Mouse (Mus musculus): ENCODE measurements at regions not wholly inside any gene's neighbourhood (a gene's known extent, or its start where the extent isn't known, plus 50 kb on each side); places are given as distances from the start of the nearest gene placed in this dataset.

DNA sequence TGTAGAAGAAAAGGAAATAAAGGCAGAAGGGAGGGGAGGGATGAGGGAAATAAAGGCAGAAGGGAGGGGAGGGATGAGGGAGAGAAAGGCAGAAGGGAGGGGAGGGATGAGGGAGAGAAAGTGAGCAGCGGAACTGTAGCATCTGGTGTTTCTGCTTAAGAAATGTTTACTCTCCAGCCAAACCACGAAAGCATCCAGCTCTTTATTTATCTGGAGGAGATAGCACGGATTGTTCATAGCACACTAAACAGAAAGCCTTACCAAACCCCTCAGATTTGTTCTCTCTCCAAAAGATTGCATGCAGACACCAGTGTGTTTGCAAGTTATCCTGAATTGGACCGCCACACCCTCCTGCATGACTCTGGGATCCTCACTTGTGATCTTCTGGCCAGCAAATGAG lies 168.4 kb upstream of the Cxcl12 start:
- DNase-seq (ENCODE audit: low spot score in 2 of 2), result peak in 1 of 2 experiments; percentile 4

DNA sequence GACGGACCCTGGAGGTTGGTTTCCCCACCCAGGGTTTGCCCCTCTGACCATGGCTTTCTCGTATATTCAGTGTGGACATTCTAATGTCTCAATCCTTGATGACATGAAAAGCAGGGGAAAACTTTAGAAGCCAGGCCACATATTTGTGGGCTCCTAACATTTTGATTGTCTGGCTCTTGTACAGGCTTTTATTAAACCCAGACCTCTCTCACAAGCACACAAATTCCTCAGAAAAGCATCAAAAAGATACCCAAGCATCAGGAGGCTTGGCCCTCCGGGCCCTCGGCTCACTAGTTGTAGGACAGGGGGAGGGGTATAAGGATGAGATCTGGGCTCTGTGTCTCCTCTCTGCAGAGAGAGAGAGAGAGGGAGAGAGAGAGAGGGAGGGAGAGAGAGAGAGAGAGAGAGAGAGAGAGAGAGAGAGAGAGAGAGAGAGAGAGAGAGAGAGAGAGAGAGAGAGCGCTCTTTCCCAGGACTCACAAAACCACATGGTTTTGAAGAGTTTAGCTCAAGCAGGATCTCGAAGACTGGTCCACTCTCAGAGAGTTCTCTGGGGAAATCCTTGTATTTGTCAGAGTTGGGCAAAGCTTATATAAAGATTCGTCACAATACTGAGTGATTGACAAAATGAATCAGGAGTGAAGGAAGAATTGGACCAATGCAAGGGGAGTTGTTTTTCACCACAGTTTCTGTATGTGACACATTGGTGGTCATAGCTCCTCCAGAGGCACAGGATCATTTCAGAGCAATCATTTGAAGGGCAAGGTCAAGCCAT lies 167.2 kb upstream of the Cxcl12 start:
- no peak for DNase-seq (ENCODE audit: low spot score in 2 of 2)

DNA sequence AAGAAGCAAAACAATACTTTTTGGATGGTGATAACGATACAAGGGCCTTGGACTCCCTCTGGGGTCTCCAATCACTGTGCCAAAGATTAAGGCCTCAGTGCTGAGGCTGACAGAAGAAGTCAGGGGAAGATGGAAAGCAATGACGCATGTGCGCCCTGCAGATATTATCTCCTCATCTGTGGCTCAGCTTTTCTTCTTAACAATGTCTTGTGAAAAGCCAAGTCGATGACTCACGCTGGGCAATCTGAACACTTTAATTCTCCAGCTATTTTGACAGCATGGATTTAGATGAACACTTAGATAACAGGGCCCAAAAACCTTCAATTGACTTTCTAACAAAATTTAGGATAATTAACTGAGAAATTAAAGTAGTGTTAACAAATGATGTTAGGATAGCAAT lies 155.7 kb upstream of the Cxcl12 start:
- no peak for DNase-seq (ENCODE audit: low spot score in 2 of 2)

DNA sequence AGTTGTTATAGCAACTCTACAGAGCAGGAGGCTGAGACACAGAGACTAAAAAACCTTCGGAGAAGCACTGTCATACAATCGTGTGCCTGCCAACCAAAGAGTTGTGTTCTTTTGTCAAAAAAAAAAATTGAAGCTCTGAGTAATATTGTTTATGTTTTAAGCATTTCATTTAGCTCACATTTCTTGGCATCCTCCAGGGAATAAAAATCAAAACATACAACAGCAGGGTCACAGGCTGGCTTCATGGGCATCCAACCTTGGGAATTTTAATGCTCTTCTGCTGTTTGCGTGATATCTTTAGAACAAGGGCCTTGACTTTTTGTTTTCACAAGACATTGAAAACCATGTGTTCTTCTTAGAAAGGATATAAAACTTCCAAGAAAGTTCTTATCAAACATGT lies 152.9 kb upstream of the Cxcl12 start:
- DNase-seq (ENCODE audit: low spot score in 2 of 2), result no peak

DNA sequence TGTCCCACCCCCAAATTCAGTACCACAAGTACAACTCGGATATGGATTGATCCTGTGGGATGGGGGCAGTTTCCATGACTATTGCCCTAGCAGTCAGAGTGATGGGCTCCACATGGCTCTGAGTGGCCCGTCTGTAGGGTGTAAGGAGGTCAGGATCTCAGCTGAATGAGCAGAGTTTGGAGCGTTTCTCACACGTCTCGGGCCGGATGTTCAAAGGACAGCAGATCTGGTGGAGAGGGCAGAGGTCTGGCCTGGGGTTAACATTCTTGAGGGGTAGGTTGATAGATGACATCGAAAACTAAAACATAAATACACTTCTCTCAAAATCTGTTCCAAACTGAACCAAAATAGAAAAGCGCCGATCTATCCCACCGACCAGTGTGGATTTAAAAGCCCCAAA lies 146.5 kb upstream of the Cxcl12 start:
- no peak for DNase-seq (ENCODE audit: low spot score in 2 of 2)

DNA sequence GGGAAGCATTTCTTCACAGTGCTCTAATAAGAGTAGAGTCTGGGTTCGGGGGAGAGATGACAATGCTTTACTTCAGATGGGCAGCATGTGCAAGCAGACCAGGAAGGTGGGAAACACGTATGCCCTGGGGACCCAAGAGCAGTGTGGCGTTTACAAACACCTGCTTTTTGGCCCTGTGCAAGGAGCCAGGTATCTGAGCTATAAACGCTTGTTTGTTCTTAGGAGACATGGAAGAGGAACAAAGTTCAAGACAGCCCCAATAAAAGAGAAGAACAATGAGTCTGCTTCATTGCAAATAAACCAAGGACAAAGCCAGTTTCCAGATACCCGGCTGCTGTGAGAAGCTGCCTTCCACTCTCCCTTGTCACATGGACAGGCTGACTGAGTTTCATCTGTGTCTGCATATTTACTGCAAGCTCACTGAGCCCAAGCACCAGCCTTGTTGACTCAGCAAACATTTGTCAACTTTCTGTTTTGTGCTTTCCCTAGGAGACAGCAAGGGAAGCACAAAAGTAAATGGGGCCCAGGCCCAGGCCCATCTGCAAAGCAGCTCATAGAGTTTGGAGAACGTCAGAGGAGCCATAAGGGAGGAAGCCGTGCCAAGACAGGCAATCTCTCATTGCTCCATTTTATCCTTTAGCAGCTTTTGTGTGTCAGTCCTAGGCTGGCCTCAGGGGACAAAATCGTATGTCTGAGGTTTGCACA lies 136.1 kb upstream of the Cxcl12 start:
- no peak for DNase-seq (ENCODE audit: low spot score in 2 of 2)

DNA sequence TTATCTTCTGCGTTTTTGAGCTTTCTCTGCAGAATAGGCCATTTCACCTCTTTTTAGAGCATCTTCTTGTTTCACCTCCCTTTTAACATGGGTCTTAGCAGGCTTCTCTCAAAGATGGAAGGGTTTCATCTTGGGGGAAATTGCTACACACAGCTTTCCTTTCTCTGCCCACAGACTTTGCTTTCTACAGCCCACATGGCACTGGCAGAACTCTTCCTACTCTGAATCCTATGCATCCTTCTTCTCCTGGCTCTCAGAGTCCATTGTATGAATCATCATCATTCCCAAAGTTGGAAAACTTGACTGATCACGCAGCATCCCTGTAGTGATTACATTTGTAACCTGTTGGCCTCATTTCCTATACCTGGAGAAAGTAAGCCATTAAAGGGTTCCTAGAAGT lies 124.6 kb upstream of the Cxcl12 start:
- no peak for DNase-seq (ENCODE audit: low spot score in 2 of 2)

DNA sequence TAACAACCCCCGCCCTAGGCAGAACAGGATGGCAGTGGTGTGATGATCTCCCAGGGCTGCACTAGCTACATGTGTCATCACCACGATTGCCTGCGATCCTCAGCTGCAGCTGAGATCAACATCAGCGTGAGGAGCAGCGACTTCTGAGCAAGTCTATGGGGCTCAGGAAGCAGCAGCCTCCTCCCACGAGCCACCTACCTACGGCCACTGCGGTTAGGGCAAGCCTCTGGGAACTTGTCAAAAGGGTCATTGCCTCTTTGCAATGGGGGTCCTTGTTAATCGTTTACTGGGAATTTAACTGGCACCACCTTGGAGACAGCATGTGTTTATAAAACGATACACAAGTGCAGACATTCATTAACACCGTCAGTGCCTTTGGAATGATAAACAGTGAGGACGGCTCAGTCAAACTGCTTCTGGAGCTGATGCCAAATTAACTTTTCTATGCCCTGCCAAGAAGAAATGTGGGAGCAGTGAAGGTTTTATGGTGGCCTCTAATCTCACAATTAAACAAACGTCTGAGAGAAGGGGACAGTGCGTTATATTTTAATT lies 118.8 kb upstream of the Cxcl12 start:
- no peak for DNase-seq (ENCODE audit: low spot score in 2 of 2)

DNA sequence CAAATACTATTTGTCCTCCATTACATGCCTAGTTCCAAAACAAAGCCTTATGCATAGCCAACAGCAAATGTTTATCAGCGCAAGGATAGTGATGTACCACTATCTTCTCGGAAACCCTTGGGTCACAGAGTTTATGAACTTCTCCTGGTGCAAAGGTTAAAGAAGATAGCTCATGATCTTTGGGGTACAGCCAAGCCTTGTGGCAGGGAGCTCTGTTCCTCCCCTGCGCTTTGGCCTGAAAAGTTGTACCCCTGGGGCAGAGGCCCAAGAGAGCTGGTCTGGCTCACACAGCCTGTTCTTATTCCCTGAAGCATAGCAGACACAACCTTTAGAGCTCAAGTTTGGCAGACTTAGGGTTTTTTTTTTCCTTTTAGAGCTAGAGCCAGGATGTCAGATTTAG lies 107.6 kb upstream of the Cxcl12 start:
- DNase-seq (ENCODE audit: low spot score in 2 of 2), result peak in 1 of 2 experiments; percentile 23

DNA sequence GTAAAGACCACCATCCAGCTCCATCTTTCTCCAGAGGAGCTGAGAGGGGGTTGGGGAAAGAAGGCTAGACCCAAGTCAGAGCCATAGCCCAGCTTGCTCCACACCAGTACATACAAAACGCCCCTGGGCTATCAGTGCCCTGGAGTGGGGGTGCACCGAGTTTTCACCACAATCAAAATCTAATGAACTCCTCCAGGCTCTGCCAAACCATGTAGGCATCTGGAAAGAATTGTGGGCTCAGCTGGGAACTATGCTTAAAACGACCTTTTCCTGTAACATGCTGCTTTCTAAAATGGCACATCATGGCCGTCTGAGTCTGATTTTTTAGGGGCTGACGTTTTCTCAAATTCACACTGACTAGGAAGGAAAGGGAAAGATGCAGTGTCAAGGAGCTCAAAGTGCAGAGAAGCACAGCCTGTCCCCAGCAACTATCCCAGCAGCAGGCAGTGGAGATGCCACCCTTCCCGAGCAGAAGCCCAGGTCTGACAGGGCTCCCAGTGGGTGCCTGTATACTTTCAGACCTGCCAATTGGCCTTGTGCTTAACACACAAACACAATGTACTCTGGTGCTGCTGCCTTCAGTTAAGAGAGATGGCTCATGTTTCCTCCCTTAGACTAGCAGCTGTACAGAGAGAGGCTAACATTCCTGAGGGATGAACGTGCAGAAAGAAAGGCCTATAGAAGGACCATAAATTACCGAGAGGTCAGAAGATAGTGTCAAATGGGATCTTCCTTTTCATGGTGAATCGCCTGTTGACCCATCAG lies 100.6 kb upstream of the Cxcl12 start:
- no peak for DNase-seq (ENCODE audit: low spot score in 2 of 2)

DNA sequence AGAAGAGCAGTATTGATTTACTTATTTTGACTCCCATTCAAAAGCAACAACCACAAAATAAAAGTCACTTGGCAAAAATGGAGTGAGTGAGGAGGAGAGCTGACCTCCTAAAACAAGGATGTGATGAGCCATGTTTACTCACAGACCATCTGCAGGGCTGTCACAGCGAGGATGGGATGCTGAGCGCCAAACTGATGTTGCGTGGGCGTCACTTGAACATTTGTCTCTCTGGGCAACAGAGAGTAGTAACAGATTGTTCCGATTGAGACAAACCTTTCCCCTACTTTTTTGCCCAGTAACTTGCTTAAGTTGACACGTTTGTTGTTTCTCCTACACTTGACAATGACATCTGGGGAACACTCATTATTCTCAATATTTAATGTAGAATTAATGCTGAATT lies 97.0 kb upstream of the Cxcl12 start:
- peak; percentile 17 to 25 for DNase-seq (ENCODE audit: low spot score in 2 of 2)

DNA sequence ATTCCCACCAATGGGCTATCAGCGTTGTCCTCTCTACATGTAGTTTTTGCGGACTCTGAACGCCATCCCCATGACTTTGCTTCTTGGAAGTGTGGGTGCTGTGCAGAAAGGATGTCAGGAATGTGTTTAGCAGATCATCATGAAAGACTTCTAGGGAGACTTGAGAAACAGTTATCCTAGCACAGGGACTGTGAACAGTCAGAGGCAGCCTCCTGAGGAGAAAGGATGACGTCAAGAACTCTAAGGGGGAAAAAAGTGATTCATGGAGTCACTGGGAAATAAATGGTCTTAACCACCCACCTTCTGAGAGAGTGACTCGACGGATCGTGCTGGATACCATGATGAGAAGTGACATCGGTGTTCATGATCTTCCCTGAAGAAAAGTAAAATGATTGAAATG lies 96.5 kb upstream of the Cxcl12 start:
- DNase-seq (ENCODE audit: low spot score in 2 of 2), result no peak

DNA sequence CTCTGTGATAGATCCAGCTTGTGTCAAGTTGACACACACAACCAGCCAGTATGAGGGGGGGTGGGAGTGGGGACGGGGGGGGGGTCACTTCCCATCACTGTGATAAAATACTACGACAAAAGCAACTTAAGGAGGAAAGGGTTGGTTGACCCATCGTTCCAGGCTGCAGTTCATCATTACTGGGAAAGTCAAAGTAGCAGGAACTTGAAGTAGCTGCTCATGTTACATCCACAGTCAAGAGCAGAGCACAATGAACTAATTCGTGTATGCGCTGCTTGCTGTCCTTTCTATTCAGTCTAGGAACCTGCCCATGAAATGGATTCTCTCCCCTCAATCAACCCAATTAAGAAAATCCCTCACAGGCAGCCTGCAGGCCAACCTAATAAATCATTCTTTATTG lies 88.8 kb upstream of the Cxcl12 start:
- DNase-seq (ENCODE audit: low spot score in 2 of 2), result no peak

DNA sequence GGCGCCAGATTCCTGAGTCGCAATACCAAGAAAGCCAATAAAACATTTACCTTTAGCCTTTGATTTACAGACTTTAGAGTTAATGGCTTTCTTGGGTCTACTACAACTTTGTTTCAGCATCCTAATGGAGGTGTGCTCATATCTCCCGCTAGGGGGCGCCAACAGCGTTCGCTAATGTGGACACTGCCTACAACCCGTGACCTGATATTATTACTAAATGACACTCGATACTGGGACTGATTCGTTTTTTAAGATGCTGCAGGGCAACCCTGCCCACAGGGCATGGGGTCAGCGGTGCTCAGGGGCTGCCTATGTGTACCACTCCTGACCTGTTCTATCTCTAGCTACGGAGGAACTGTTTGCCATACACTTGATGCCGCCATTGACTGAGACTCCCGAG lies 87.4 kb upstream of the Cxcl12 start:
- DNase-seq (ENCODE audit: low spot score in 2 of 2), result no peak

DNA sequence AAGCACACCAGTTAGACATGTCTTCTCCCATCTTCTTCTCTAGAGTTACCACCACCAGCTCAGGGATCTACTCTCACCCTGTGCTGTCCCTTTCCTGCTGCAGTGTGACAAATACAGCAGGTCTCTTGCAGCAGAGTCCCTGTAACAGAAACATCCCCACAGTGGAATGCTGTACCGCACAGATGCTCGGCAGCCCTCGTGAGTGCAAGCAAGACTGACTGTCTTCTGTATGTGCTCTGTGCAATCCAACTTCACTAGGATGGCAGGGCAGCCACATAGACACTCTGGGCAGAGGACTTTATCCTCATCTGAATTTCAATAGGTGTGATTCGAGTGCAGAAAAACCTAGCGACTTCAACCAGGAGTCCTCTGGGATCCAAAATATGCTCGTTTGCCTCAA lies 84.1 kb upstream of the Cxcl12 start:
- DNase-seq (ENCODE audit: low spot score in 2 of 2), result no peak

DNA sequence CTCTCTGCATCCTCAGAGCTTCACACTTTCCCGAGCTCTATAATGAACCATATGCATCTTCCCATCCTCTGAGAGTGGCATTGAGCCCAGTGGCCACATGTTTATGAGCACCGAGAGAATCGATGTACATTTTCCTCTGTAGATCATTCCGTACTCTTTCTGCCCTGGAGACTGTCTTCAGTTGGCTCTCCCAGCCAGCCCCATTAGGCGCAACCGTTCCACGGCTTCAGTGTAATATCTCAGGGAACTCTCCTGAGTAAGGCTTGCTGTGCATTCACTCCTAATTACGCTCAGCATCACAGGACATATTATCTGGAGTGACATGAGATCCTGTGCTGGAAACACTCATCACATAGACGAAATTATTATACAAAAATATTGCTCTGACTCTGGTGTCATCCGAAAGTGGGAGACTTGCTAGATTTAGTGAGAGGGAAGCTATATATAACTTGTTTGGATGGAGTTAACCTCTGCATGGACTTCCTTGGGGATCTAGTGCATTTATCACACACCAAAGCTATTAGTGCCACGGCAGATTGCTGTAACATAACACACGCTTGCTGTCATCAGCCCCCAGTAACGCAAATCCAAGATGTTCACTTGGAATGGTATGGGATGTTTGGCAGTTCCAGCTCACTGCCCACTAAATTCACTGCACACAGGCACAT lies 83.4 kb upstream of the Cxcl12 start:
- no peak for DNase-seq (ENCODE audit: low spot score in 2 of 2)

DNA sequence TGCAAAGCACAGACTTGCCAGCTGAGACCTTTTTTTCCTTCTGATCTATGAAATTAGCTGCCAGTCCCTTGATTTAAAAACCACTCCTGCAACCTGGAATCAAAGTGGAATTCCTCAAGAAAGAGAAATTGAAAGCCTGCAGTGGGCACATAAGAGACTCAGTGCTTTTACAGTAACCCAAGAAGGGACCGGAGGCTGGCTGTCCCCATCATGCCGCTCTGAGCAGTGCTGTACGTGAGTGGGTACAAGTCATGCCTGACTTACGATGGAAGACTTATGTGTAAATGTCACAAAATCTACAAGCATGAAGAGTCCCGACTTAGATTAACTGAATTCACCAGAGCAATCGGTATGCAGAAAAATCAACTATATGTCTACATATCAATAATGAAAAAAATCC lies 73.6 kb upstream of the Cxcl12 start:
- no peak for DNase-seq (ENCODE audit: low spot score in 2 of 2)

DNA sequence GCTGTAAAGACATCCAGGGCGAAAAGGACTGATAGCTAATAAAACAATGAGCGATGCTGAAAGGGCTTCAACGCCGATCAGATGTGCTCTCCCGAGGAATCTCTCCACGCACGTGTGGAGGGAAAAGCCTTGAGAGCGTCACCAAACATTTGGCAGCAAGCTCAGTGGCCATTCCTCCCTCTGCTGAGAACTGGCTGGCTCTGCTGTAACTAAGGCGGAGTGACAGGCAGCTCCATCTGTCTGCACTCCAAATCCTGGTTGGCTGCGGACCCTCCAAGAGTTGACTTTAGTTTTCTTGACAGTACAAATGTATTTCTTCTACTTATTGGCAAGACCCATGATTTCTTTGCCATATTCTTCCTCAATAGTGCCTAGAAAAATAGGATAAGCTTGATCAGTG lies 68.5 kb upstream of the Cxcl12 start:
- no peak for DNase-seq (ENCODE audit: low spot score in 2 of 2)

DNA sequence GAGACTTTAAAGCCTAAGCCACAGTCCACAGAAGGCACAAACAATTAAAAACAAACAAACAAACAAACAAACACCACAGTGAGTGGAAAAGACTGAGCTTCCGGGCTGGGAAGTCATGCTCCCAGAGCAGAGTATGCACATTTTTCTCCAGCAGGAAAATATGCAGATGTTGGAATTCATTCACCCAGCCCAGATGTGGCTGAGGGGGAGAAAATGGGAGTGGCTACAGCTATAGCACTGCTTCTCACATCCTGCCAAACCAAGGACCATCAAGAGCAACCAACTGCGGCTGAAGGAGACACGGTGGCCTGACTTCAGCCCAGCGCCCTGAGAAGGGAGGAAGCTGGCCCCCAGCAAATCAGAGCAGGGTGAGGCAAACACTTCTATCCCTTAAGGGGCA lies 65.6 kb upstream of the Cxcl12 start:
- no peak for DNase-seq (ENCODE audit: low spot score in 2 of 2)

DNA sequence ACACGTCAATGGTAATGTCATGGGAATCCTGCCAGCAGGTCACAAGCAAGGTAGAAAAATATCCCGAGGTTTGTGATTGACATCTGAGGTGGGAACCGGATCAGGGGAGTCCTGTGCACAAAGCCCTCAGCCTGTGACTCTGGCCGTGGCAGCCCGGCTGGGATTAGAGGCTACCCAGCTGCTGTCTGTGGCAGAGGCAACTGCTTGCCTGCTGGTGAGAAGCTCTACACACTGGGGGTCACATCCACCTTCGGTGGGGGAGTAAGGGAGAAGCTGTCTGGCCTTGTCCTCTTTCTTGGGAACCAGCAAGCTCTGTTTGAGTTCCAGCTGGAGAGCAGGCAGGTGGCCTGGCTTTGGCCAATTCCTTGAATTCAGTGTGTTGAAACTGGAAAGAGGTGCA lies 64.3 kb upstream of the Cxcl12 start:
- no peak for DNase-seq (ENCODE audit: low spot score in 2 of 2)

DNA sequence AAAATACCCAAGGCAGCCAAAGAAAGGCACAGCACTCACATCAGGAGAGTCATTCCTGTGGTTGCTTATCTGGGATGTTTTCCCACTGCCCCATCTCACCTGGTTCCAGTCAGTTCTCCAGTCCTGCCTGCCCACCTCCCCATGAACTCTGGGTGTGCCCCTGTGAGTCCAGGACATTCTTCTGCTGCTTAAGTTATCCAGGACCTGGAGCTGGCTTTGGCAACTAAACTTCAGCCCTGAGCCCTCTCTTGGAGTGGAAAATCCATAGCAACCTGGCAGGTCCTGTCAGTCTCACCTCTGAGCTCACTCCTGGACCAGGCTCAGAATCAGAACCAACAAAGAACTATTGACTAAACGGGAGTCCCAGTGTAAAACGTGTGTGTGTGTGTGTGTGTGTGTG lies 63.9 kb upstream of the Cxcl12 start:
- DNase-seq (ENCODE audit: low spot score in 2 of 2), result no peak

DNA sequence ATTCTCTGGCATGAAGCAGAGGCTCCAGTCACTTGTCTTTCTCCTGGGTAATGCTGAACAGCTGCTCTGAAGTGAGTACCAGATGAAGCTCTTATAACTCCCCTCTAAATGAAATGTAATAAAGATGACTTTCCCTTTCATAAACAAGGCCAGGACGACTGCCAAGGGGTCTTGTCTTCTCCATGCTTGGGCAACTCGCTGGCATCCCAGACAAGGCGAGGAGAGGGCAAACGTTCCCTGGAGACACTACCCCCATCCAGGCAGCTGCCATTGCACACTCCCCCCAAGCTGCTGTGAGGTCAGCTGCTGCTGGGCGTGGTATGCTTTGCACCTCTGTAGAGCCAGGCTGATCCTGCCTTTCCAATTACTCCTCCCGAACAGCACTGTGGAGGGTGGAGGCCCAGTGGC lies 63.1 kb upstream of the Cxcl12 start:
- peak; percentile 4 to 9 for DNase-seq (ENCODE audit: low spot score in 2 of 2)
